Mouse (Mus musculus): ENCODE measurements at regions not wholly inside any gene's neighbourhood (a gene's known extent, or its start where the extent isn't known, plus 50 kb on each side); places are given as distances from the start of the nearest gene placed in this dataset.

DNA sequence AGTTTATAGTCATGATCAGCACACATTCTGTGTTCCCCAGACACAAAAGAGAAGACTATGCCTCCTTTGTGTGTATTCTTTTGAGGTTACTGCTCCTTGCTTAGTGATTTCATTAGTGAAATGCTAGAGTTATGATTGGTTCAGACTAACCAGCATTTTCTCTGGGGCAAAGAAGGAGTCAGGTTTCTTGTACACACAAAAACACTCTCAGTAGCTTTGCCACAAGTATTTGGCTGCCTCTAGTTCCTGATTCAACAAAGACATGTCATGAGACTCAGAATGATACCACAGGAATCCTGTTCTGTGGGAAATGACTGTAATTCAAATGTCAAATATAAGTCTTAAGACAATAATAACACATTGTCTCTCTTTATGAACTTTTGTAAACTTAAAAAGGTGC lies 86.9 kb downstream of the Alx1 start:
- H3K79me2 ChIP-seq (ENCODE audit: control insufficient read depth, insufficient read depth, low read length): no peaks in the 10 kb centered on the region
- no peak overlapping the region for H3K9ac ChIP-seq (ENCODE audit: low read depth, low read length)
- no peaks in the 10 kb centered on the region for H3K27me3 ChIP-seq (ENCODE audit: control insufficient read depth, insufficient read depth, low read length)
- H3K4me3 ChIP-seq (ENCODE audit: insufficient read depth, low read depth, low read length): no peak overlapping the region
- no peaks in the 10 kb centered on the region for H3K4me1 ChIP-seq (ENCODE audit: control insufficient read depth, insufficient read depth, low read length)
- no peak overlapping the region for H3K27ac ChIP-seq (replicated peaks; ENCODE audit: insufficient read depth, low read depth, low read length)
- TF ChIP-seq CTCF (IDR thresholded peaks at IDR 0.05; ENCODE audit: low read depth, low read length) (no peak), POLR2A (IDR thresholded peaks at IDR 0.05; ENCODE audit: extremely low read depth, insufficient read depth, low read length) (no peak)
- no peak for DNase-seq (ENCODE audit: extremely low read depth, low read depth, low spot score)
- no peaks in the 10 kb centered on the region for H3K36me3 ChIP-seq (ENCODE audit: control insufficient read depth, insufficient read depth, low read length)

DNA sequence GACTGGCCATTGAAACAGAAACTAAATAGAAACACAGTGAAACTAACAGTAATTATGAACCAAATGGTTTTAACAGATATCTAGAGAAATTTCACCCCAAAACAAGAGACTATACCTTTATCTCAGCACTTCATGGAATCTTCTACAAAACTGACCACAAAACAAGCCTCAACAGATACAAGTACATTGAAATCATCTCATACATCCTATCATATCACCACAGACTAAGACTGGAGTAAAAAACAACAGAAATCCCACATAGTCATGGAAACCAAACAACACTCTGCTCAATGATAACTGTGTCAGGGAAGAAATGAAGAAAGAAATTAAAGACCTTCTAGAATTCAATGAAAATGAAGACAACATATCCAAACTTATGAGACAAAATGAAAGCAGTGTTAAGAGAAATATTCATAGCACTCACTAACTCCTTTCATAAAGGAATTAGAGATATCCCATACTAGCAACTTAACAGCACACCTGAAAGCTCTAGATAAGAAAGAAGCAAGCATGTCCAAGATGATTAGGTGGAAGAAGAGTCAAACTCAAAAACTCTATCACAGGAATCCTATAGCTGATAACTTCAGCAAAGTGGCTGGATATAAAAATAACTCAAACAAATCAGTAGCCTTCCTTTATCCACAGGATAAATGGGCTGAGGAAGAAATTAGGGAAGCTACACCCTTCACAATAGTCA lies 89.0 kb downstream of the Alx1 start:
- Histone ChIP-seq H3K27ac (replicated peaks; ENCODE audit: insufficient read depth, low read depth, low read length) (no peak overlapping the region), H3K9ac (ENCODE audit: low read depth, low read length) (no peak overlapping the region), H3K36me3 (ENCODE audit: control insufficient read depth, insufficient read depth, low read length) (no peaks in the 10 kb centered on the region), H3K79me2 (ENCODE audit: control insufficient read depth, insufficient read depth, low read length) (no peaks in the 10 kb centered on the region), H3K27me3 (ENCODE audit: control insufficient read depth, insufficient read depth, low read length) (no peaks in the 10 kb centered on the region), H3K4me3 (ENCODE audit: insufficient read depth, low read depth, low read length) (no peak overlapping the region), H3K4me1 (ENCODE audit: control insufficient read depth, insufficient read depth, low read length) (no peaks in the 10 kb centered on the region)
- TF ChIP-seq CTCF (IDR thresholded peaks at IDR 0.05; ENCODE audit: low read depth, low read length): no peak
- no peak for TF ChIP-seq POLR2A (IDR thresholded peaks at IDR 0.05; ENCODE audit: extremely low read depth, insufficient read depth, low read length)
- no peak for DNase-seq (ENCODE audit: extremely low read depth, low read depth, low spot score)

DNA sequence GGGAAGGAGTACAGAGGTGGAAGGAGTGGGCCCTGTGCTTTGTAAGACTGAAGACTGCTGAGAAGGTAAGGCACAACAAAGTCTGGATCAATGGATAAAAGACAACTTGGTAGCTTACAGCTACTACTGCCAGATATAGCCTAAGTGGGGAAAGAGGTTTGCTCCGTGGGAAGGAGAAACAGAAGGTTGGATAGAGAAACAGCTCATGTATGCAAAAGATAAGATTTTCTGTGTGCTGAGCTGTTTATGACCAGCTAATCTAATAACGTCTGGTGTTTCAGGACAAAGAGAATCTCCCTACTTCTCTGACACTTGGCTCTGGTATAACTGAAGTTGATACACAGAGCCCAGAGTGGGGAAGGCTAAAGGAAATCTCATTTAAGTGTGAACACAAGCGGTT lies 98.6 kb downstream of the Alx1 start:
- no peak for DNase-seq (ENCODE audit: extremely low read depth, low read depth, low spot score)
- H3K36me3 ChIP-seq (ENCODE audit: control insufficient read depth, insufficient read depth, low read length): no peaks in the 10 kb centered on the region
- no peaks in the 10 kb centered on the region for H3K79me2 ChIP-seq (ENCODE audit: control insufficient read depth, insufficient read depth, low read length)
- 49% methylated on average over 3 of the region's 3 CpGs for WGBS
- no peaks in the 10 kb centered on the region for H3K27me3 ChIP-seq (ENCODE audit: control insufficient read depth, insufficient read depth, low read length)
- no peak overlapping the region for H3K27ac ChIP-seq (replicated peaks; ENCODE audit: insufficient read depth, low read depth, low read length)
- TF ChIP-seq POLR2A (IDR thresholded peaks at IDR 0.05; ENCODE audit: extremely low read depth, insufficient read depth, low read length) (no peak), CTCF (IDR thresholded peaks at IDR 0.05; ENCODE audit: low read depth, low read length) (no peak)
- H3K9ac ChIP-seq (ENCODE audit: low read depth, low read length): no peak overlapping the region
- no peak overlapping the region for H3K4me3 ChIP-seq (ENCODE audit: insufficient read depth, low read depth, low read length)
- no peaks in the 10 kb centered on the region for H3K4me1 ChIP-seq (ENCODE audit: control insufficient read depth, insufficient read depth, low read length)

DNA sequence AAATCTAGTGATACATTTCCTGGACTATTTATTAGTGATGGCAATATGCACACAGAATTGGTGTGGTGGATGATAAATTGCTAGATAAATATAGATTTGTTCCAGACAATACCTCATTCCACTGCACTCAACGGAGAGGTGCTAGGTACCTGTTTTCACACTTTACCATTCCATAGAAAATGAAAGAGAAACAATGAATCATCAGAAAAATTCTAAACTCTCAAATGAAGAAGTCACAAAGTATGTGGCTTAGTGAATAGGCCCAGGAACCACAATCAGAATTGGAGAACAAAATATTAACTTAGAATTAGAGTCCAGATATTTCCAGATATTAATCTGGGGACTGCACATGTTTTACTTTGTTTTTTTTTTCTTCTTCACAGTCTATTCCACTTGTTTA lies 101.4 kb downstream of the Alx1 start:
- Histone ChIP-seq H3K9ac (ENCODE audit: low read depth, low read length) (no peak overlapping the region), H3K4me1 (ENCODE audit: control insufficient read depth, insufficient read depth, low read length) (no peaks in the 10 kb centered on the region), H3K27ac (replicated peaks; ENCODE audit: insufficient read depth, low read depth, low read length) (no peak overlapping the region), H3K4me3 (ENCODE audit: insufficient read depth, low read depth, low read length) (no peak overlapping the region), H3K27me3 (ENCODE audit: control insufficient read depth, insufficient read depth, low read length) (no peaks in the 10 kb centered on the region), H3K36me3 (ENCODE audit: control insufficient read depth, insufficient read depth, low read length) (no peaks in the 10 kb centered on the region), H3K79me2 (ENCODE audit: control insufficient read depth, insufficient read depth, low read length) (no peaks in the 10 kb centered on the region)
- no peak for TF ChIP-seq CTCF (IDR thresholded peaks at IDR 0.05; ENCODE audit: low read depth, low read length)
- no peak for TF ChIP-seq POLR2A (IDR thresholded peaks at IDR 0.05; ENCODE audit: extremely low read depth, insufficient read depth, low read length)
- WGBS: 70% methylated on average over 1 of the region's 1 CpGs
- no peak for DNase-seq (ENCODE audit: extremely low read depth, low read depth, low spot score)

DNA sequence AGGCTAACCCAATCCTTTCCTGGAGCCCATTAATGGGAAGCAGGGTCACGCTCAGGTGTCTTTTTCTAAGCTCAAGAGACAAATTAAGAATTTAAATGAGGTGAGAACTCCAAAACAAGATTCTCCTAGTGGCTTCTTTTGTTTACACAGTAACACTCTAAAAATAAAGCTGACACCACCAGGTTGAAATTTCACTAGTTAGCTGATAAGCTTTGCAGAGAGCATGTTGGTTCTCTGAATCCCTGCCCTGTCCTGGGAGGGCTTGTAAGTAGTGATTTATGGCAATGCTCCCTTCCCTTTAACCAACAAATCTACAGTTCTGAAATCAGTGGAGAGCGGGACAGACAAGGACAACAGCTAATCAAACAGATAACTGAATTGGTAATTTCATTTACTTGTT lies 132.6 kb downstream of the Alx1 start:
- H3K27ac ChIP-seq (replicated peaks; ENCODE audit: insufficient read depth, low read depth, low read length): no peak overlapping the region
- H3K79me2 ChIP-seq (ENCODE audit: control insufficient read depth, insufficient read depth, low read length): no peaks in the 10 kb centered on the region
- no peak overlapping the region for H3K4me3 ChIP-seq (ENCODE audit: insufficient read depth, low read depth, low read length)
- TF ChIP-seq CTCF (IDR thresholded peaks at IDR 0.05; ENCODE audit: low read depth, low read length) (no peak), POLR2A (IDR thresholded peaks at IDR 0.05; ENCODE audit: extremely low read depth, insufficient read depth, low read length) (no peak)
- WGBS: 18% methylated on average over 2 of the region's 2 CpGs
- H3K9ac ChIP-seq (ENCODE audit: low read depth, low read length): no peak overlapping the region
- no peaks in the 10 kb centered on the region for H3K4me1 ChIP-seq (ENCODE audit: control insufficient read depth, insufficient read depth, low read length)
- DNase-seq (ENCODE audit: extremely low read depth, low read depth, low spot score): no peak
- no peaks in the 10 kb centered on the region for H3K27me3 ChIP-seq (ENCODE audit: control insufficient read depth, insufficient read depth, low read length)
- H3K36me3 ChIP-seq (ENCODE audit: control insufficient read depth, insufficient read depth, low read length): no peaks in the 10 kb centered on the region

DNA sequence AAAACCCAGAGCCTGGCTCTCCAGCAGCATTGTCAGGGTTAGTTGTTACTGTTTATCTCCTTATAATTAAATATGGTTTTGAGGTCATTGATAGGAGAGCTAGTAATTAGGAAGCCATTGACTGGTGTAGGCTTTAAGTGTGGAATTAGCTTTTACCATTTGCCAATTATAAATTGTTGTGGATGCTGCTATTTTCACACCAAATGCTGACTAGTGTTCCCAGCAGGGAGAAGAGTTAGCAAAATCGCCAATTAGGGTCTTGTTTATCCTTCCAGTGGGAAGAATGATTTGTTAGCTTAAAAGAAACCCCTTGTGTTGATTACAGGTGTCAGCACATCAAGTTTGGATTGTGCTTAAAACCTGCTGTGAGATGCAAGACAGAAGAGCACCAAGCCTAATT lies 134.1 kb downstream of the Alx1 start:
- no peaks in the 10 kb centered on the region for H3K79me2 ChIP-seq (ENCODE audit: control insufficient read depth, insufficient read depth, low read length)
- no peaks in the 10 kb centered on the region for H3K4me1 ChIP-seq (ENCODE audit: control insufficient read depth, insufficient read depth, low read length)
- 0% methylated on average over 1 of the region's 1 CpGs for WGBS
- H3K36me3 ChIP-seq (ENCODE audit: control insufficient read depth, insufficient read depth, low read length): no peaks in the 10 kb centered on the region
- H3K4me3 ChIP-seq (ENCODE audit: insufficient read depth, low read depth, low read length): no peak overlapping the region
- no peak for DNase-seq (ENCODE audit: extremely low read depth, low read depth, low spot score)
- H3K9ac ChIP-seq (ENCODE audit: low read depth, low read length): no peak overlapping the region
- no peak overlapping the region for H3K27ac ChIP-seq (replicated peaks; ENCODE audit: insufficient read depth, low read depth, low read length)
- H3K27me3 ChIP-seq (ENCODE audit: control insufficient read depth, insufficient read depth, low read length): no peaks in the 10 kb centered on the region
- TF ChIP-seq POLR2A (IDR thresholded peaks at IDR 0.05; ENCODE audit: extremely low read depth, insufficient read depth, low read length): no peak
- TF ChIP-seq CTCF (IDR thresholded peaks at IDR 0.05; ENCODE audit: low read depth, low read length): no peak

Measured in liver, adult 2 months (tissue).